Mouse (Mus musculus): ENCODE results near the gene Krt23.

Krt23 gene

GRCm38 (mm10) chr11:99454044-99454443 is 38.9 kb downstream of the Krt23 start:
- DNase-seq (ENCODE audit: low spot score in 2 of 2), result no peak

- no peak for DNase-seq (ENCODE audit: low spot score in 2 of 2)
Measured at GRCm38 (mm10) chr11:99448769-99449168, 44.2 kb downstream of the Krt23 start.

GRCm38 (mm10) chr11:99441220-99441619 is 51.7 kb downstream of the Krt23 start:
- DNase-seq (ENCODE audit: low spot score in 2 of 2), result no peak

GRCm38 (mm10) chr11:99439465-99439864 is 53.5 kb downstream of the Krt23 start:
- DNase-seq (ENCODE audit: low spot score in 2 of 2), result no peak

GRCm38 (mm10) chr11:99437972-99438371 is 55.0 kb downstream of the Krt23 start, which contains the start of gene Krt20:
Gene Krt20, minus strand, starts transcription at chr11:99438150.
- no peak for DNase-seq (ENCODE audit: low spot score in 2 of 2)

- DNase-seq (ENCODE audit: low spot score in 2 of 2), result no peak
Measured at GRCm38 (mm10) chr11:99436625-99437024, 56.3 kb downstream of the Krt23 start.

- DNase-seq (ENCODE audit: low spot score in 2 of 2), result no peak
Measured at GRCm38 (mm10) chr11:99430670-99431069, 62.3 kb downstream of the Krt23 start.

Data from spleen, postnatal 14 days (tissue).